Mouse (Mus musculus) kidney, adult 8-10 months (tissue): ENCODE results near the gene Hdac4.

Experiments
- DNase-seq, 2 experiments: peaks; one replicate each; pipeline ENCODE4 v3.0.0; 2022

Hdac4 gene

GRCm38 (mm10) chr1:92098456-92098855 is 97.0 kb downstream of the Hdac4 start:
- DNase-seq, result no peak

DNA sequence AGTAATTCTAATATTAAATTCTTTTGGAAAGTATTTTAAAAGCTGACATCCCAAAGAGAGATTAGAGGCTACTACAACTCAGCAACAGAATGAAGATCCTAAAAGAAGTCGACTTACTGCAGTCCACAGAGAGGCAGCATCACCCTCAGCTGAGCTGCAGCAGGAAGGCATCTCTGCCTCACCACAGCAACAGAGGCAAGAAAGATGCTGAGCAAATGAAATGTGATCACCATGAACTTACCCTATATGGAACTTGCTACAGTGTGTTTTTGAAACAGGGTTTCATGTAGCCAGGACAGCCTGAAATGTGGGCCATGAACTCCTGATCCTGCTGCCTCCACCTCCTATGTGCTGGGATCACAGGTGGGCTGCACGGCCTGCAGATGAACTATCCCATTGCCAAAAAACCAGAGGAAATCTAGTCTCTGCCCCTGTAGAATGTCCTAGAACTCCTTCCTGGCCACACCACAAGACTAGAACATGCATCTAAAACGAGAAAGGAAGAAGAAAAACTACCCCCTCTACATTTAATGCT is 98.4 kb downstream of the Hdac4 start:
- no peak for DNase-seq

DNA sequence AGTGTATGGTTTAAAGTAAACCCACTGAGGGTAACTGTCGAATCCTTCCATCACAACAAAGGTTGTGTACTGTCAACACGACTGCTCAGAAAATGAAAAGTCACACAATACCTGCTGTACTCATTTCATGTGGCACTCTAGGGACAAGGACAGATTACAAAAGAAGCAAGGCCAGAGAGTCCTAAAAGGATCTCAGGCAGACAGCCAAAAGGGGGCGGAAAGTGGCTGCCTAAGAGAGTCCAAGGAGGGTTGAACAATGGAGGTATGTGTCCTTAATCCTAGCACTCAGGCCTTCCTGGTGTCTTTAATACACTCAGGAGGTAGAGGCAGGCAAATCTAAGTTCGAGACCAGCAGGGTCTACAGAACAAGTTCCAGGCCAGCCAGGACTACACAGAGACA is 103.2 kb downstream of the Hdac4 start:
- DNase-seq, result no peak

DNA sequence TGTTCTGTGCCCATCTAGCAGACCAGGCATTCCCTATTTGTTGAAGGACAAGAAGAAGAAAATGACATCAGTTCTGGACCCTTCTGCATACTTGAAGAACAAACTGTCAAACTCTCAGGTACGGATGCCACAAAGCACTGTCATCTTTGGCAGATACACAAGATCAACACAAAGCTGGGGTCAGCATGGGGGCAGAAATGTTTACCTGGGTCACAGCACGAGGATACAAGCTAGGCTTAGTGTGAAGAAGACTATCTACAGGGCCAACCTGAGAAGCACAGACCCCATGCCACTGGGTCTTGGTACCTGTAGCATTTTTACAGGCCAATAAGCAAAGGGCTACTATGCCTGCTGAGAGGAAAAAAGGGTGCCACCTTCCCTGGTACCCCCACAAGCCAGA is 107.7 kb downstream of the Hdac4 start:
- DNase-seq, result no peak

GRCm38 (mm10) chr1:92087343-92087742 is 108.2 kb downstream of the Hdac4 start:
- DNase-seq, result no peak

GRCm38 (mm10) chr1:92086841-92087240 is 108.7 kb downstream of the Hdac4 start:
- no peak for DNase-seq

DNA sequence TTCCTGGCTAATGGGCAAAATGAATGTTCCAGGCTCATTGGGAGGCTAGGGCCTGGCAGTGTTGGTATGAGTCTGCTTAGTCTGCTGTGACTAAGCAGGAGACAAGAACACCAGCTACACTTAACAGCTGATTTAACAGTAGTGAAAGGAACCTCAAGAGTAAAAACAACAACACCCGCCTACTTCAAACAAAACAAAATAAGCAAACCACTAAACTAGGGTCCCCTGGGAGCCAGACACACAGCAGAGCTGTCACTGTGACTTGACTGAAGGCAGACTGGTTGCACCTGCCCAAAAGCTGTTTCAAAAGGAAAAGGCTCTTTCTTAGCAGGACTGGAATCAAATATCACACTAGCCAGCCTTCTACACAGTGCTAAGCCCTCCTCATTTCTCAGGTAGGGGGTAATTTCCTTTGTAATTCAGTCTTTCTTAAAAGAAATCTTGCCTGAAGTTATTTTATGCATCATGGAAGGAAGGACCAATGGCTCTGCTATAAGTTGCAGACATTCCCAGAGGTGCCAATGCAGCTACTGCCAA is 109.2 kb downstream of the Hdac4 start:
- DNase-seq, result no peak

GRCm38 (mm10) chr1:92084738-92085137 is 110.8 kb downstream of the Hdac4 start:
- no peak for DNase-seq

GRCm38 (mm10) chr1:92084004-92084403 is 111.5 kb downstream of the Hdac4 start:
- DNase-seq, result no peak

DNA sequence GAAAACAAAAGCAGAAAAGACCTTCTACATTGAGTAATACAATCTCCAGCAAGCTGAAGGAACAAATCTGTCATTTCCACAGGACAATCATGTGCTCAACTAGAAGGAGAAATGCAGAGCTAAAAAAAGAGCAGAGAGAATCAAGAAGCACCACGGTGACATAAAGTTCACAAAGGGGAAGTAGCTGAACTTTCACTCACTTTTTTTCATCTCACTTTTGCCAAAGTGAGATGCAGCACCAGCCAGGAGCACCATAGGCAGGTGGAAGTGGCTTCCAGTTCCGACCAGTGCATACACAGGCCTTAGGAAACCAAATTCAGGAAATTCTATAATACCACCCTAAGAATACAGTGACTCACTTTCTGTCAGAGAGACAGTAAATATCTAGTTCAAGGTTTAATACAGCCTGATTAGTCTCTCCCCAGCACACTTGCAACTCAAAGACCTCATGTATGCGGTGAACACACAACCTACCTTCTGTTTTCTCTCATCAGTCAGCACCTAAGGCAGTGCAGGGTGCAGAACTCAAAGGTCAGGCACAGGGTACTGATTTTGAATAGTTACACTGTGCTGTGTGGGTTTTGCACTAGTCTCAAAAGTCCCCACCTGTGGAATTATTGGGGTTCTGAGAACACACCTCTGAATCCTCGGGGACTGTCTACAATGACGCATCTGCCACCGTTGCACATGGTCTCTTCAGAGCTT is 112.5 kb downstream of the Hdac4 start:
- DNase-seq, result no peak

GRCm38 (mm10) chr1:92082156-92082836 is 113.2 kb downstream of the Hdac4 start:
- no peak for DNase-seq

DNA sequence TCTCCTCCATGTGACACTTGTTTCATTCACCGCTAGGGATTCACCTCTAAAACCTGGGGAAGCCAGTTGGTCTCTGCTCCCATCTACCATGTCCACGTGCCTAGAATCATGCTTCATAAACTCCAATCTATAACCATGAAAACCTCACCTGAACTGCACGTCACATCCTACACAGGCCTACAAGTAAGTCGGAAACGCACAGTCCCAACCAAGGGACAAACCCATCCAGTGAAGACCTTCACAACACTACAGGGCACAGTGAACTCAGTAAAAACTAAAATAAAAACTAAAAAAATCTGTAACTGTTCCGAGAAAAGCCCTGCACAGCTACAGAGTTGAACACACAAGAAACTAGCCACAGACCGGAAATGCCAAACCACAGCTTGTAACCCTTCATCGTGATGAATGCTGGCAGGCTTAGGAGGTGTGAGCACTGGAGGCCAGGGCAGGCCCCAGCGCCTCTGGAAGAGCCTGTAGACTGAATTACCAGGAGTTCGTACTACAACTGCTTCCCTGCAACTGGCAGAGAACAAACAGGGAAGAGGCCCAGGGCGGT is 115.4 kb downstream of the Hdac4 start:
- no peak for DNase-seq

- DNase-seq, result no peak
Observed at GRCm38 (mm10) chr1:92075312-92075711, 120.2 kb downstream of the Hdac4 start.

DNA sequence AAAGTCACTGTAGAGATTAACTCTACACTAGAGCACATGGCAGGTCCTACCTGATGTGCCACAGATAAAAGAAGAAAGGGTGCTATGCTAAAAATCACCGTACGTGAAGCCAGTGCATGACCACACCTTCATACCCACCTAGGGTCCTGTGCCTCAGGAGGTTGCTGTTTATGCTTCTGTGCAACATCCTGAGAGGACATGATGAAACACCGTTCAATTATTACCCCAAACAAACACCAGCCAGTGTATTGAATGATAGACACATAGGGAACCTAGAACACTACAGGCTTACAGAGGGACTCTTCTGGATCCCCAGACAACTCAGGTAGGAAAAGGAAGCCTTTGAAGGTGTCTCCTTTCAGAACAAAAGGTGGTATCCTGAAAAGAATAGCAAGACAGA is 120.8 kb downstream of the Hdac4 start:
- no peak for DNase-seq

DNA sequence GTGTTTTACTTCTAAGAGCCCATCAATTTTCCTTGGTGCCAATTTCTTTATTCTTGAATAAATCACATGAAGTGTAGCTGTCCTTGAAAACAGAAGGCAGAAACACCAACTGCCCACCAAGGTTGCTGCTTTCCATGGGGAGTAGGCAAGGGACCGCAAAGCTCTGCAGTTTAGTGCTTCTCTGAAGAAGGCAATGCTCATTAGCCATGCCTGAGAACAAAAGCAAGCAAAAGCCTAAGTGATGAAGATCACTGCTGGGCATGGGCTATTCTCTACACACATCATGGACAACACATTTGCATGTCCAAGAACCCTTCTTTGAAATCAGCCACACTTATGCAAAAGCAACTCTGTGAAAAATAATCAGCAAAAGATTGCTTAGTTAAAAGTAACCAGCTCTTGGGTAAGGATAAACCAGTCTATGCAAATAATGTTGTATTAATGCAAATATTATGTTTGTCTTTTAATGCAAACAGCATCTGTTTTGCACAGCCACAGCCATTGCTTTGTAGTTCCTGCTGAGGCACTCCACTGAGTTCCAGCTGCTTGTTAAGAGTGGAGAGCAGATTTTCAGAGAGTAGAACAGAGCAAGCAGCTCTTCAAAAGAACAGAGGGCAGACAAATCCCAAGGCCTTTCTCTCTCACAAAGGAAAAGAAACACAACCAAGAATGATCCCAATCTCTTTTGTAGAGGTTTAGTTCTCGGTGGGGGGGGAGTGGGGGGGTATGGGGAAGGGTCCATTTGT is 125.4 kb downstream of the Hdac4 start:
- DNase-seq, result no peak

DNA sequence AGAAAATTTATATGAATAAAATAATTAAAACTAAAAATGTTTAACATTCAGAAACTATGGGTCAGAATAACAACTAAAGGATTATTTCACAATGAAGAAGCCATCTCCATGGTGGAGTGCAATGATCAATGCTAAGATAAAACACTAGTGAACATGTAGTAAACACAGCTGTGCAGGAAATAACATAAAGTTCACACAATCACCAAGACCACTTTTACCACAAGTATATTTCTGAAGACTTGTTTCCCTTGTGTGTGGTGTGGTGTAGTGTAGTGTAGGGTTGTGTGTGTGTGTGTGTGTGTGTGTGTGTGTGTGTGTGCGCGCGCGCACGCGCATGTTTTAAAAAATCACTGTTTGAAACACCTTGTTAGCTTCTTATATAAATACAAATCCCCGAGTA is 126.0 kb downstream of the Hdac4 start:
- no peak for DNase-seq

- DNase-seq, result no peak
Observed at GRCm38 (mm10) chr1:92064307-92064706, 131.2 kb downstream of the Hdac4 start.

DNA sequence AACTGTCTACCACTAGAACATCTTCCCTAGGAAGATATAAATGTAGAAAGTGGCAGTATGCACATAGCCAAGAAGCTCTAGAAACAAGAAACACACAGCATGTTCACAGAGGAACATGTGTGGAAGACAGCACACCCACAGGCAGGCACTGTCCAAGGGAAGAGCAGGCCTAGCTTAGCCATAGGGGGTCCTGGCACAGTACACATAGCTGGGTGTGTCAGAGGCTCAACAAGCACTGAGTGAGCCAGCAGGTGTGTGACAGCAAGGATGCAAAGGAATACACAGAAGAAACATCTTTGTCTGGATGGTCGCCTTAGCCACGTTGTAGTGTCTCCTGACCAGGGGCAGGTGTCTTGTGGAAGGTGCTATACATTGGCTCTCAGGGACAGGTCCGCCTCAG is 132.2 kb downstream of the Hdac4 start:
- DNase-seq, result no peak

DNA sequence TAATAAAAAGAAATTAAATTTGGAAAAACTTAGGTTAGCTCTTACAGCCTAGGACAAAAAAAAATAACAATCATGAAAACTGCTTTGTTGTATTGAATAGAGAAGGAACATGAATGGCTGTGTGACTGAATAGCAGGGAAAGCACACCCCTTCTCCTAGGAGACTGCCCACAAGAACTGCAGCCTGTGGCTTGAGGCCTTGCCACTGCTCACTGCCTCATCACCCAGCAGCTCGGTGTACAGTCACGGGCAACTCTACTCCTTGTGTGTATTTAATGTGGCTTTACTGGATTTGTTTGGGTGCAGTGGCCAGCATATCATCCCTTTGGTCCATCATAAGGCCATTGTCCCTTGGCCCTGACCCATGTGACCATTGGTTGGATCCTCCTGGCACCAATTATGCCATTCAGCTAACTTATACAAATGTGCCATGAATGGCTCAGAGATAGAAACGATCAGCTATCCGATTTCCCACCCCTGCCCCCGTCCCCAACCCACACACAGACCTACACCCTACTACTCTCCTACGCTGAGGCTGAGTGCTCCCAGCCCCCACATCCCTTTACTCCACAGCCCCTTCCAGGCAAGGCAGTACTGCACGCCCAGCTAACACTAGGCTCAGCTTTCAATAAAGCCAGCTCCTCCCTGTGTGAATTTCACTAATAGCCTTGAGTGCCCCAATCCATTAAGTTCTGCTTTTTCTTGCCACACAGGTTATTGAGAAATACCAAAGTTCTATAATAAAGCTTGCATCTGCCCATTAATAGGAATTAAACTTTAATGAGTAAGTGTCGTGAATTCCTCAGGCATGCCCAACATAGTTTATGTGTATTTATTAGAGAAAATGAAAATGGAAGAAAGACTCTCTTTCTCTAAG is 134.1 kb downstream of the Hdac4 start:
- no peak for DNase-seq

DNA sequence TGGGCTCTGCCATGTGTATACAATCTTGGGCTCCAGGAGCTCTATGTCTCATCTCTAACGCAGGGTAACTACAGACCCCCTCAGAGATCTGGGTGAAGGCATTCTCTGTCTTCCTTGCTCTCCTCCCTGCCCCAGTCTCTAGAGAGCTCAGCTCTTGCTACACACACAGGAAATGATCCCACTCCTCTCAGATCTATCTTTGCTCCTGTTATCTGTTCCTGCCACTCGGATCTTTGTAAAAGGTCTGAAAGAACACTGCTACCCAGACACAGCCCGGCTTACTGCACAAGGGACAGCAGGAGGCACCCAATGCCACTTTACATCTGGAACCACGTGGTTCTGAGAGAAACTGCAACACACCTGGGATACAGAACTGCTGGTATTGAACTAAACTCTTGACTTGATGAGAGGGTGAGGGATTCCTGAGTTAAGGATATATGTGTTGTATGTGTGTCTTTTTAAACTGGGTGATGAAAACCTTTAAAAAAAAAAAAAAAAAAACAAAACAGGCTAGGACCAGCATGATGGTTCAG is 134.9 kb downstream of the Hdac4 start:
- no peak for DNase-seq

GRCm38 (mm10) chr1:92059571-92059970 is 135.9 kb downstream of the Hdac4 start:
- DNase-seq, result no peak
